Mouse (Mus musculus) embryonic fibroblast, embryonic 13.5 days (primary cell): ENCODE data around the gene Ptgr1.

ENCODE experiments used
- CTCF ChIP-seq: IDR thresholded peaks from 2 replicates; pipeline ENCODE4 v1.5.1; 2011; ENCODE audit warnings: mild to moderate bottlenecking, control low read depth, low read length, moderate library complexity, borderline replicate concordance; ENCODE audit not compliant: insufficient read depth
- POLR2A ChIP-seq: IDR thresholded peaks from 2 replicates; pipeline ENCODE4 v1.6.1; 2011; ENCODE audit warnings: low read depth, mild to moderate bottlenecking, control low read depth, low read length, moderate library complexity

DNA sequence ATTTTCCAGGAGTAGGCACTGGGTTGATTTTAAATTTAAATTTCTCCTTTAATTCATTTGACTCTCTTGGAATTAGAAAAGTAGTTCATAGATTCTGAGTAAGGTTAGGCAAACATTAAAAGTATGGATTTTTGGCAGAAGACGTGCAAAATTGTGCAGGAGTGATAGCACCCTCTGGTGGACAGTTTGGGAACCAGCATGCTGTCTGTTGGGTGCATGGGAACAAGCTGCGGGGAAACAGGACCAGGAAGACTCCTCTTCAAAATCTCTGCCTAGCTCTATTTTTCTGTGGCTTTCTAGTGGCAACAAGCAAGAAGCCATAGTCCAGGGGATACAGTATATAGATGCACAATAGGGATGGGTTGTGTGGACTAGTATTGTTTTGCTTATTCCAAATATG, 12.8 kb upstream of the Ptgr1 start:
- TF ChIP-seq CTCF (peak; percentile 75), POLR2A (no peak)
